Mouse (Mus musculus) stomach, postnatal 0 days (tissue): ENCODE measurements around the gene Irf2bpl.

Experiments
- CTCF ChIP-seq: IDR thresholded peaks from 2 replicates; pipeline ENCODE4 v1.5.1; 2016; ENCODE audit warnings: antibody characterized with exemption, low read depth, mild to moderate bottlenecking, moderate library complexity
- EP300 ChIP-seq: optimal IDR thresholded peaks from 2 replicates; pipeline ENCODE3; 2016; ENCODE audit warnings: antibody characterized with exemption

DNA sequence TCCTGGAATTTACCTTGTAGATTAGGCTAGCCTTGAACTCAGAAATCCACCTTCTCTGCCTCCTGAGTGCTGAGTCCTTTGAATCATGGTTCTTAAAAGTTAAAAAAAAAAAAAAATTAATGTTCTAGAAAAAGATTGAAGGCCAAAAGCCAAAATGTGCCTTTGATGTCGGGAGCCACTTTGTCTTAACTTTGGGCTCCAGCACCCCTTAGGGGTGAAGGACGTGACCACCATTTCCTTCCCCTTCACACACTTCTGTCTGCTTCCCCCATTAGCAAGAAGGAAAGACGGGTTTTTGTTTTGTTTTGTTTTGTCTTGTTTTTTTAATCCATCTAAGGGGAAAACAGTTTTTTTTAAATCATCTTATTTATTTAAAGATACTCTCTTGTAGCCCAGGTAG lies 48.7 kb downstream of the Irf2bpl start:
- TF ChIP-seq EP300 (no peak), CTCF (no peak)
